Mouse (Mus musculus): ENCODE data around the gene Mien1. TPM values are rescaled to one million over a fixed set of nuclear protein-coding genes. Genes with fewer than 3 reads are reported as not detected.

Gene Mien1
- polyA plus RNA-seq, 1 experiment = 89.1 TPM

- TF ChIP-seq GATA1 (IDR thresholded peaks at IDR 0.05; ENCODE audit: borderline replicate concordance, low read length) (no peak), FLI1 (IDR thresholded peaks at IDR 0.05; ENCODE audit: low read length) (no peak)
- Histone ChIP-seq H3K36me3 (replicated peaks; ENCODE audit: low read length) (no peaks in the 10 kb centered on the region), H3K4me1 (peaks cover 49% of the 10 kb centered on the region), H3K4me3 (replicated peaks) (peak overlapping the region; percentile 79), H3K27me3 (replicated peaks) (peaks cover 72% of the 10 kb centered on the region), H3K9me3 (no peaks in the 10 kb centered on the region)
Observed at GRCm38 (mm10) chr11:98393317-98393716, 45.5 kb downstream of the Mien1 start.

GRCm38 (mm10) chr11:98392645-98393044 is 46.1 kb downstream of the Mien1 start:
- Histone ChIP-seq H3K4me3 (replicated peaks) (peak overlapping the region; percentile 67), H3K9me3 (no peaks in the 10 kb centered on the region), H3K36me3 (replicated peaks; ENCODE audit: low read length) (no peaks in the 10 kb centered on the region), H3K27me3 (replicated peaks) (peaks cover 74% of the 10 kb centered on the region), H3K4me1 (peaks cover 49% of the 10 kb centered on the region)
- TF ChIP-seq GATA1 (IDR thresholded peaks at IDR 0.05; ENCODE audit: borderline replicate concordance, low read length) = no peak
- no peak for TF ChIP-seq FLI1 (IDR thresholded peaks at IDR 0.05; ENCODE audit: low read length)

GRCm38 (mm10) chr11:98392034-98392433 is 46.8 kb downstream of the Mien1 start:
- peaks cover 49% of the 10 kb centered on the region for H3K4me1 ChIP-seq
- TF ChIP-seq FLI1 (IDR thresholded peaks at IDR 0.05; ENCODE audit: low read length) = no peak
- TF ChIP-seq GATA1 (IDR thresholded peaks at IDR 0.05; ENCODE audit: borderline replicate concordance, low read length) = no peak
- no peaks in the 10 kb centered on the region for H3K9me3 ChIP-seq
- no peak overlapping the region for H3K4me3 ChIP-seq (replicated peaks)
- H3K27me3 ChIP-seq (replicated peaks) = peaks cover 81% of the 10 kb centered on the region
- no peaks in the 10 kb centered on the region for H3K36me3 ChIP-seq (replicated peaks; ENCODE audit: low read length)

GRCm38 (mm10) chr11:98390141-98390540 is 48.6 kb downstream of the Mien1 start:
- peaks cover 51% of the 10 kb centered on the region for H3K4me1 ChIP-seq
- H3K4me3 ChIP-seq (replicated peaks) = no peak overlapping the region
- H3K36me3 ChIP-seq (replicated peaks; ENCODE audit: low read length) = no peaks in the 10 kb centered on the region
- H3K27me3 ChIP-seq (replicated peaks) = peaks cover 94% of the 10 kb centered on the region
- TF ChIP-seq FLI1 (IDR thresholded peaks at IDR 0.05; ENCODE audit: low read length) (no peak), GATA1 (IDR thresholded peaks at IDR 0.05; ENCODE audit: borderline replicate concordance, low read length) (no peak)
- no peaks in the 10 kb centered on the region for H3K9me3 ChIP-seq

- no peak overlapping the region for H3K4me3 ChIP-seq (replicated peaks)
- H3K27me3 ChIP-seq (replicated peaks) = peaks cover 95% of the 10 kb centered on the region
- peaks cover 43% of the 10 kb centered on the region for H3K4me1 ChIP-seq
- no peaks in the 10 kb centered on the region for H3K36me3 ChIP-seq (replicated peaks; ENCODE audit: low read length)
- no peak for TF ChIP-seq GATA1 (IDR thresholded peaks at IDR 0.05; ENCODE audit: borderline replicate concordance, low read length)
- no peak for TF ChIP-seq FLI1 (IDR thresholded peaks at IDR 0.05; ENCODE audit: low read length)
- H3K9me3 ChIP-seq = no peaks in the 10 kb centered on the region
Observed at GRCm38 (mm10) chr11:98389221-98389780, 49.5 kb downstream of the Mien1 start.

GRCm38 (mm10) chr11:98388282-98388681 is 50.5 kb downstream of the Mien1 start:
- Histone ChIP-seq H3K4me1 (peaks cover 33% of the 10 kb centered on the region), H3K27me3 (replicated peaks) (peaks cover 95% of the 10 kb centered on the region), H3K36me3 (replicated peaks; ENCODE audit: low read length) (peaks cover 3% of the 10 kb centered on the region), H3K4me3 (replicated peaks) (no peak overlapping the region), H3K9me3 (no peaks in the 10 kb centered on the region)
- no peak for TF ChIP-seq FLI1 (IDR thresholded peaks at IDR 0.05; ENCODE audit: low read length)
- TF ChIP-seq GATA1 (IDR thresholded peaks at IDR 0.05; ENCODE audit: borderline replicate concordance, low read length) = no peak

Other genes with a start within 250 kb of the Mien1 start
- 6.4 and 8.2 TPM in 2 replicates for gene Med1, start 245.7 kb downstream of the Mien1 start, polyA plus RNA-seq (2012; ENCODE audit: insufficient read depth, low replicate concordance)
- 5.5 and 6.0 TPM in 2 replicates for gene Cdk12, start 235.9 kb downstream of the Mien1 start, polyA plus RNA-seq (2012; ENCODE audit: insufficient read depth, low replicate concordance)
- gene Neurod2, start 109.3 kb downstream of the Mien1 start, polyA plus RNA-seq (2012; ENCODE audit: insufficient read depth, low replicate concordance) = not detected in 2 replicates
- gene Ppp1r1b, start 90.6 kb downstream of the Mien1 start, polyA plus RNA-seq (2012; ENCODE audit: insufficient read depth, low replicate concordance) = 0.34 TPM in 1 of 2 replicates, not detected in the other
- 23.5 and 70.4 TPM in 2 replicates for gene Stard3, start 80.6 kb downstream of the Mien1 start, polyA plus RNA-seq (2012; ENCODE audit: insufficient read depth, low replicate concordance)
- 0.82 TPM in 1 of 2 replicates, not detected in the other for gene Tcap, start 55.2 kb downstream of the Mien1 start, polyA plus RNA-seq (2012; ENCODE audit: insufficient read depth, low replicate concordance)
- not detected in 2 replicates for gene Pnmt, start 52.5 kb downstream of the Mien1 start, polyA plus RNA-seq (2012; ENCODE audit: insufficient read depth, low replicate concordance)
- gene Pgap3, start 38.5 kb downstream of the Mien1 start, polyA plus RNA-seq (2012; ENCODE audit: insufficient read depth, low replicate concordance) = 8.5 and 10.4 TPM in 2 replicates
- 0.04 TPM in 1 of 2 replicates, not detected in the other for gene Erbb2, start 26.5 kb downstream of the Mien1 start, polyA plus RNA-seq (2012; ENCODE audit: insufficient read depth, low replicate concordance)
- not detected in 2 replicates for gene Grb7, start 7.4 kb upstream of the Mien1 start, polyA plus RNA-seq (2012; ENCODE audit: insufficient read depth, low replicate concordance)
- gene Ikzf3, start 107.0 kb upstream of the Mien1 start, polyA plus RNA-seq (2012; ENCODE audit: insufficient read depth, low replicate concordance) = 0.47 TPM in 1 of 2 replicates, not detected in the other
- gene Zpbp2, start 112.1 kb upstream of the Mien1 start, polyA plus RNA-seq (2012; ENCODE audit: insufficient read depth, low replicate concordance) = 0.08 TPM in 1 of 2 replicates, not detected in the other
- gene Ormdl3, start 148.4 kb upstream of the Mien1 start, polyA plus RNA-seq (2012; ENCODE audit: insufficient read depth, low replicate concordance) = 106 and 188 TPM in 2 replicates
- not detected in 2 replicates for gene Lrrc3c, start 159.3 kb upstream of the Mien1 start, polyA plus RNA-seq (2012; ENCODE audit: insufficient read depth, low replicate concordance)
- not detected in 2 replicates for gene Gm12355, start 186.7 kb upstream of the Mien1 start, polyA plus RNA-seq (2012; ENCODE audit: insufficient read depth, low replicate concordance)
- gene Gsdma3, start 187.4 kb upstream of the Mien1 start, polyA plus RNA-seq (2012; ENCODE audit: insufficient read depth, low replicate concordance) = not detected in 2 replicates
- not detected in 2 replicates for gene Gsdma2, start 207.8 kb upstream of the Mien1 start, polyA plus RNA-seq (2012; ENCODE audit: insufficient read depth, low replicate concordance)
- gene Gsdma, start 225.4 kb upstream of the Mien1 start, polyA plus RNA-seq (2012; ENCODE audit: insufficient read depth, low replicate concordance) = 2.2 and 3.4 TPM in 2 replicates
- gene Psmd3, start 243.6 kb upstream of the Mien1 start, polyA plus RNA-seq (2012; ENCODE audit: insufficient read depth, low replicate concordance) = 128 and 167 TPM in 2 replicates